Mouse (Mus musculus) megakaryocyte, embryonic 14.5 days (primary cell): ENCODE results near the gene Ndufs6.

Experiments
- FLI1 ChIP-seq: IDR thresholded peaks from 2 replicates; pipeline ENCODE4 v1.6.1; 2012; ENCODE audit warnings: low read length, inconsistent platforms, mixed read lengths
- GATA1 ChIP-seq: IDR thresholded peaks from 3 replicates; pipeline ENCODE4 v1.6.1; 2012; ENCODE audit warnings: mixed read lengths, low read length, inconsistent platforms, borderline replicate concordance

DNA sequence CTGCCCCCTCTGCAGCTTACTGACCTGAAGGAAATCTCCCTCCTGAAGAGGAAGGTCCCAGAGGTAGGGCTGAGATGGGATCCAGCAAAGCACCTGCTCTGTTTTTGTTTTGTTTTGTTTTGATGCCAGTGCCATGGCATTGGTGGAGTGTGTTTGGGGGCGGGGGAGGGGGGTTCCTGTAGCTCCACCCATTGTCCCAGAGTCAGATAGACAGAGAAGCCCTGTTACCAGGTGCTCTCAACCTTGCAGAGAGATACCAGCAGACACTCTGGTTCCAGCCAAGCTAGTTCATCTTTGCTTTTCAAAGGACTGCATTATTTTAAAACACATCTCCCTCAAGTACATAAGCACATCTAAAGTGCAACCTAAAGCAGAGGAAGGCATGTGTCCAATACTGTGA is 54.8 kb downstream of the Ndufs6 start:
- no peak for TF ChIP-seq GATA1
- TF ChIP-seq FLI1: no peak
